Mouse (Mus musculus): ENCODE measurements around the gene Oit3. TPM values are rescaled to one million over a fixed set of nuclear protein-coding genes. Genes with fewer than 3 reads are reported as not detected.

Oit3 gene
- polyA plus RNA-seq, 1 experiment from 2014 or later = 0.28 TPM

GRCm38 (mm10) chr10:59443212-59443611, 1.6 kb upstream of the Oit3 start:
- no peak overlapping the region for H3K4me3 ChIP-seq (ENCODE audit: low read depth, low read length)
- H3K27ac ChIP-seq (ENCODE audit: low read depth, low read length) = no peak overlapping the region
- H3K4me2 ChIP-seq (replicated peaks; ENCODE audit: low read depth, low read length) = no peak overlapping the region
- WGBS = 24% methylated on average over 7 of the region's 7 CpGs
- no peaks in the 10 kb centered on the region for H3K9me3 ChIP-seq (ENCODE audit: control insufficient read depth, low read length)
- DNase-seq (ENCODE audit: low spot score) (peak; percentile 30), ATAC-seq (ENCODE audit: low FRiP score) (no peak)
- no peak overlapping the region for H3K9ac ChIP-seq (ENCODE audit: low read depth, low read length)
- no peaks in the 10 kb centered on the region for H3K36me3 ChIP-seq (ENCODE audit: control insufficient read depth, insufficient read depth, low read length)
- no peaks in the 10 kb centered on the region for H3K27me3 ChIP-seq (ENCODE audit: control insufficient read depth, insufficient read depth, low read length)
- no peaks in the 10 kb centered on the region for H3K4me1 ChIP-seq (replicated peaks; ENCODE audit: control insufficient read depth, insufficient read depth, low read length)

DNA sequence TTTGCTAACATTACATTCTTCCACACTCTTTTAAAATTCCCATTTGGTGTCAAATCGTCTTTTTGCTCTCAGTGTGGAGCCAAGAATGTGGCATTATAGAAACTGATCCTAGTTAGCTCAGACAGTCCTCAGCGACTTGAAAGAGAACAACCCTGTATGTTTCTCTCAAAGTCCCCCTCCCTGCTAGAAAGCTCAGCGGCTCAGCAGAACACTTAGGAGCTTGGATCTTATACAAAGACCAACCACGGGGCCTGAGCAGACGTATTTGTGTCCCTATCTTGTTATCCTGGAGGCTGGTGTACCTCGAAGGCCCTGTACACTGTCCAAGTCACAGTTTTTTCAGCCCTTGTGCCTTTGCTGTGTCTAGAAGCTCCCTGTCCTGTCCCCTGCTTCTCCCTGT, 1.4 kb downstream of the Oit3 start:
- no peak for DNase-seq (ENCODE audit: low spot score)
- no peak overlapping the region for H3K4me2 ChIP-seq (replicated peaks; ENCODE audit: low read depth, low read length)
- no peaks in the 10 kb centered on the region for H3K9me3 ChIP-seq (ENCODE audit: control insufficient read depth, low read length)
- H3K27ac ChIP-seq (ENCODE audit: low read depth, low read length) = no peak overlapping the region
- no peaks in the 10 kb centered on the region for H3K36me3 ChIP-seq (ENCODE audit: control insufficient read depth, insufficient read depth, low read length)
- no peaks in the 10 kb centered on the region for H3K27me3 ChIP-seq (ENCODE audit: control insufficient read depth, insufficient read depth, low read length)
- H3K9ac ChIP-seq (ENCODE audit: low read depth, low read length) = no peak overlapping the region
- no peak overlapping the region for H3K4me3 ChIP-seq (ENCODE audit: low read depth, low read length)
- 61% methylated on average over 6 of the region's 6 CpGs for WGBS
- no peaks in the 10 kb centered on the region for H3K4me1 ChIP-seq (replicated peaks; ENCODE audit: control insufficient read depth, insufficient read depth, low read length)
- no peak for ATAC-seq (ENCODE audit: low FRiP score)

DNA sequence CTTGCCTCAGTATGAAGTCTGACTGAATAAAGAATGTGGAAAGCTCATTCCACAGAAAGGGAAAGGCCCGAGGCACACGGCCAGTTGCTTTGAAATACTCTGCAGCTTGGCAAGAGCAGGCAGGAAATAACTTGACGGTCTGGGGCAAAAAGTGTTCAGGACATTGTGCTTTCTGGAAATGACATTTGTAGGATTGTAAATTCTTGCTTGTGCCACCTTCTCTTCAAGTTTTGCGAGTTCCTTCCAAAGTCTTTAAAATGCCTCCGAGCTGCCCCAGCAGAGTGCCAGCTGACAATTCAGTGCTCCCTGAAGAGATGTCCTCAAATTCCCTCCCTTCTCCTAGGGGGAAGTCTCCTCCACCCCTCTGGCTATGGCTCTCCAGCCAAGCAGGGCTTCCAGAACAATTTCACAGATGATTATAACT, 2.1 kb downstream of the Oit3 start:
- Histone ChIP-seq H3K4me3 (ENCODE audit: low read depth, low read length) (no peak overlapping the region), H3K36me3 (ENCODE audit: control insufficient read depth, insufficient read depth, low read length) (no peaks in the 10 kb centered on the region), H3K9me3 (ENCODE audit: control insufficient read depth, low read length) (no peaks in the 10 kb centered on the region), H3K9ac (ENCODE audit: low read depth, low read length) (no peak overlapping the region), H3K27ac (ENCODE audit: low read depth, low read length) (no peak overlapping the region), H3K4me2 (replicated peaks; ENCODE audit: low read depth, low read length) (no peak overlapping the region), H3K4me1 (replicated peaks; ENCODE audit: control insufficient read depth, insufficient read depth, low read length) (no peaks in the 10 kb centered on the region), H3K27me3 (ENCODE audit: control insufficient read depth, insufficient read depth, low read length) (no peaks in the 10 kb centered on the region)
- 71% methylated on average over 5 of the region's 5 CpGs for WGBS
- DNase-seq (ENCODE audit: low spot score) = no peak
- no peak for ATAC-seq (ENCODE audit: low FRiP score)

DNA sequence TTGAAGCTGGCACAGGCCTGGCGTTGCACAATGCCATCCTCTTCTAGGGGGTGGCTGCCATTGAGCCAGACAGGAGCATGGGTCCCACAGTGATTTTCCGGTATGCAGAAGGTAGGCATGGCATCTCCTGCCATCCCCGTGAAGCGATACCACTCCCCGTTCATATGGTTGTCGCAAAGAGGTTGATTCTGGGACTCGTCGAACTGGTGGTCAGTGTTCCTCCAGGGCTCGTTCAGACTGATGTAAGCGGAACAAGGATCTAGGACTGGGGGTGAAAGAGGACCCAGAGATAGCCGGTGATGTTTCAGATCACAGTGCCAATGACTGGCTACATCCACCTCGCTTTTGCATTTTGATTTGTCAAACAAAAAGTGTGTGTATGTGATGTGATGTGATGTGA, 2.9 kb downstream of the Oit3 start:
- Histone ChIP-seq H3K9ac (ENCODE audit: low read depth, low read length) (no peak overlapping the region), H3K27me3 (ENCODE audit: control insufficient read depth, insufficient read depth, low read length) (no peaks in the 10 kb centered on the region), H3K9me3 (ENCODE audit: control insufficient read depth, low read length) (no peaks in the 10 kb centered on the region), H3K4me1 (replicated peaks; ENCODE audit: control insufficient read depth, insufficient read depth, low read length) (no peaks in the 10 kb centered on the region), H3K4me3 (ENCODE audit: low read depth, low read length) (no peak overlapping the region), H3K36me3 (ENCODE audit: control insufficient read depth, insufficient read depth, low read length) (no peaks in the 10 kb centered on the region), H3K4me2 (replicated peaks; ENCODE audit: low read depth, low read length) (no peak overlapping the region), H3K27ac (ENCODE audit: low read depth, low read length) (no peak overlapping the region)
- 94% methylated on average over 12 of the region's 12 CpGs for WGBS
- DNase-seq (ENCODE audit: low spot score) (no peak), ATAC-seq (ENCODE audit: low FRiP score) (no peak)

GRCm38 (mm10) chr10:59435746-59436145, 5.8 kb downstream of the Oit3 start:
- no peaks in the 10 kb centered on the region for H3K9me3 ChIP-seq (ENCODE audit: control insufficient read depth, low read length)
- no peaks in the 10 kb centered on the region for H3K27me3 ChIP-seq (ENCODE audit: control insufficient read depth, insufficient read depth, low read length)
- no peak overlapping the region for H3K27ac ChIP-seq (ENCODE audit: low read depth, low read length)
- DNase-seq (ENCODE audit: low spot score) = no peak
- H3K4me3 ChIP-seq (ENCODE audit: low read depth, low read length) = no peak overlapping the region
- no peak for ATAC-seq (ENCODE audit: low FRiP score)
- WGBS = 94% methylated on average over 18 of the region's 18 CpGs
- H3K9ac ChIP-seq (ENCODE audit: low read depth, low read length) = no peak overlapping the region
- no peaks in the 10 kb centered on the region for H3K36me3 ChIP-seq (ENCODE audit: control insufficient read depth, insufficient read depth, low read length)
- no peak overlapping the region for H3K4me2 ChIP-seq (replicated peaks; ENCODE audit: low read depth, low read length)
- H3K4me1 ChIP-seq (replicated peaks; ENCODE audit: control insufficient read depth, insufficient read depth, low read length) = no peaks in the 10 kb centered on the region

DNA sequence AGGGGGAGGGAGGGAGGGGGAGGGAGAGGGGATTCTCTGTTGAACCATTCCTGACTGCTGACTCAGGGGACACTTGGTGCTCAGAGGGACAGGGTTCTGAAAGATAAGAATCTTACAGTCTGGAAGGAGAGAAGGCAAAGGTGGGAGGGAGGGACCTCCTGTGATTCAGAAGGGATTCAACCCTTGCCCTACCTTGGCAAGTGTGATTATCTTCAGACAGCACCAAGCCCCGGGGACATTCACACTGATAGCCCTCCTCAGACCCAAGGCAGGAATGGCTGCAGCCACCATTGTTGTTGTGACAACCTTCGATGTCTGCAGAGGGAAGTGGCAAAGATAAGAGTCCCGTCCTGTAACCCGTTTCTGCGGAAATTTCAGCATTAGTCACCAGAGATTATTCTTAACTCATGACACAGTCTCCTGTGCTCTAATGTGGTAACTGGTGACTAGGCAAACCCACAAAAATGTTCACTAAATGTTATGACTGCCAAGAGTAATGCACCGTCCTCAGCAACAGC, 10.8 kb downstream of the Oit3 start:
- no peak overlapping the region for H3K27ac ChIP-seq (ENCODE audit: low read depth, low read length)
- no peaks in the 10 kb centered on the region for H3K36me3 ChIP-seq (ENCODE audit: control insufficient read depth, insufficient read depth, low read length)
- DNase-seq (ENCODE audit: low spot score) = no peak
- H3K9ac ChIP-seq (ENCODE audit: low read depth, low read length) = no peak overlapping the region
- no peak overlapping the region for H3K4me2 ChIP-seq (replicated peaks; ENCODE audit: low read depth, low read length)
- 61% methylated on average over 6 of the region's 6 CpGs for WGBS
- no peaks in the 10 kb centered on the region for H3K27me3 ChIP-seq (ENCODE audit: control insufficient read depth, insufficient read depth, low read length)
- H3K4me3 ChIP-seq (ENCODE audit: low read depth, low read length) = no peak overlapping the region
- H3K9me3 ChIP-seq (ENCODE audit: control insufficient read depth, low read length) = no peaks in the 10 kb centered on the region
- no peaks in the 10 kb centered on the region for H3K4me1 ChIP-seq (replicated peaks; ENCODE audit: control insufficient read depth, insufficient read depth, low read length)
- ATAC-seq (ENCODE audit: low FRiP score) = no peak

- no peak overlapping the region for H3K27ac ChIP-seq (ENCODE audit: low read depth, low read length)
- H3K9me3 ChIP-seq (ENCODE audit: control insufficient read depth, low read length) = no peaks in the 10 kb centered on the region
- H3K27me3 ChIP-seq (ENCODE audit: control insufficient read depth, insufficient read depth, low read length) = no peaks in the 10 kb centered on the region
- no peaks in the 10 kb centered on the region for H3K4me1 ChIP-seq (replicated peaks; ENCODE audit: control insufficient read depth, insufficient read depth, low read length)
- 83% methylated on average over 16 of the region's 16 CpGs for WGBS
- ATAC-seq (ENCODE audit: low FRiP score) (no peak), DNase-seq (ENCODE audit: low spot score) (no peak)
- no peak overlapping the region for H3K4me3 ChIP-seq (ENCODE audit: low read depth, low read length)
- H3K4me2 ChIP-seq (replicated peaks; ENCODE audit: low read depth, low read length) = no peak overlapping the region
- H3K9ac ChIP-seq (ENCODE audit: low read depth, low read length) = no peak overlapping the region
- H3K36me3 ChIP-seq (ENCODE audit: control insufficient read depth, insufficient read depth, low read length) = no peaks in the 10 kb centered on the region
Measured at GRCm38 (mm10) chr10:59429448-59430135, 12.0 kb downstream of the Oit3 start.

DNA sequence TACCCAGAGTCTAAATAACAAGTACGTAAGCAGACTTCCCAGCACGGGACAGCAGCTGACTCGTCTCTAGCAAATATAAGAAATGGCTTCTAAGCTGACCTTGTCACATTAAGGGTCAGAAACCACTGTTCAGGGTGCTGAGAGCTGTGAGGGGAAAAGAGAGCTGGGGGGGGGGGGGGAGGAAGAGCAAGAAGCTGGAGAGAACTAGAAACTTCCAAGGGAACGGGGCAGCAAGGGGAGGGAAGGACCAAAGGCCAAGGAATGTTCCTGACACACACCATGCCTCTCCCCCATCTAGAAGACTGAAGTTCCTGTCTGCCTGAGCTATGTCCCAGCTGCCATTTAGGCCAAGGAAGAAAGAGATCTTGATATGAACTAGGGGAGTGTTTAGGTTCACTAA, 15.2 kb downstream of the Oit3 start:
- ATAC-seq (ENCODE audit: low FRiP score) = no peak
- 67% methylated on average over 4 of the region's 4 CpGs for WGBS
- no peak for DNase-seq (ENCODE audit: low spot score)

DNA sequence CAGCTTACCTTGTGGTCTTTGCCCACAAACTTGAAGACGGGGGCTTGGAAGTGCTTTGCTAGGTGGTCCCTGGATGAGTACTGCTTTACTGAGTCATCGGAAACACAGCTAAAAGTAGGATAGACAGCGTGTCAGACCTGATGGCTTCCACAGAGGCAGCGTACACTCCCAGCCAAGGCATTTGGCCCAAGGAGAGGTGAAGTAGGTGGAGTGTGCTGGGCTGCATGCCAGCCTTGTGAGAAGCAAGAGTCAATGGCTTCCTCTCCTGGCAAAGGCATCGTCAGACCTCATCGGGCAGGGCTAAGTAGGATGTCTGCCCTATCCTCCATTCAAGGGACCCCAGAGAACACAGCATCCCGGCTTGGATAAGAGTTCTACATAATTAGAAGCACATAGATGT, 16.2 kb downstream of the Oit3 start:
- Histone ChIP-seq H3K9me3 (ENCODE audit: control insufficient read depth, low read length) (no peaks in the 10 kb centered on the region), H3K27me3 (ENCODE audit: control insufficient read depth, insufficient read depth, low read length) (no peaks in the 10 kb centered on the region), H3K27ac (ENCODE audit: low read depth, low read length) (no peak overlapping the region), H3K36me3 (ENCODE audit: control insufficient read depth, insufficient read depth, low read length) (no peaks in the 10 kb centered on the region), H3K4me2 (replicated peaks; ENCODE audit: low read depth, low read length) (no peak overlapping the region), H3K4me3 (ENCODE audit: low read depth, low read length) (no peak overlapping the region), H3K9ac (ENCODE audit: low read depth, low read length) (no peak overlapping the region), H3K4me1 (replicated peaks; ENCODE audit: control insufficient read depth, insufficient read depth, low read length) (no peaks in the 10 kb centered on the region)
- DNase-seq (ENCODE audit: low spot score) (no peak), ATAC-seq (ENCODE audit: low FRiP score) (no peak)
- 93% methylated on average over 7 of the region's 7 CpGs for WGBS

More for the DNA sequence above, 15.2 kb downstream of the Oit3 start:
- H3K9ac ChIP-seq (ENCODE audit: low read depth, low read length) = no peak overlapping the region
- no peaks in the 10 kb centered on the region for H3K27me3 ChIP-seq (ENCODE audit: control insufficient read depth, insufficient read depth, low read length)
- H3K4me1 ChIP-seq (replicated peaks; ENCODE audit: control insufficient read depth, insufficient read depth, low read length) = no peaks in the 10 kb centered on the region
- H3K36me3 ChIP-seq (ENCODE audit: control insufficient read depth, insufficient read depth, low read length) = no peaks in the 10 kb centered on the region
- H3K4me3 ChIP-seq (ENCODE audit: low read depth, low read length) = no peak overlapping the region
- H3K4me2 ChIP-seq (replicated peaks; ENCODE audit: low read depth, low read length) = no peak overlapping the region
- H3K9me3 ChIP-seq (ENCODE audit: control insufficient read depth, low read length) = no peaks in the 10 kb centered on the region
- no peak overlapping the region for H3K27ac ChIP-seq (ENCODE audit: low read depth, low read length)
